Mouse (Mus musculus) kidney, adult 18-20 months (tissue): ENCODE data around the gene Slf2.

Experiments used
- DNase-seq: peaks from one replicate; pipeline ENCODE4 v3.0.0; 2021

The Slf2 gene

DNA sequence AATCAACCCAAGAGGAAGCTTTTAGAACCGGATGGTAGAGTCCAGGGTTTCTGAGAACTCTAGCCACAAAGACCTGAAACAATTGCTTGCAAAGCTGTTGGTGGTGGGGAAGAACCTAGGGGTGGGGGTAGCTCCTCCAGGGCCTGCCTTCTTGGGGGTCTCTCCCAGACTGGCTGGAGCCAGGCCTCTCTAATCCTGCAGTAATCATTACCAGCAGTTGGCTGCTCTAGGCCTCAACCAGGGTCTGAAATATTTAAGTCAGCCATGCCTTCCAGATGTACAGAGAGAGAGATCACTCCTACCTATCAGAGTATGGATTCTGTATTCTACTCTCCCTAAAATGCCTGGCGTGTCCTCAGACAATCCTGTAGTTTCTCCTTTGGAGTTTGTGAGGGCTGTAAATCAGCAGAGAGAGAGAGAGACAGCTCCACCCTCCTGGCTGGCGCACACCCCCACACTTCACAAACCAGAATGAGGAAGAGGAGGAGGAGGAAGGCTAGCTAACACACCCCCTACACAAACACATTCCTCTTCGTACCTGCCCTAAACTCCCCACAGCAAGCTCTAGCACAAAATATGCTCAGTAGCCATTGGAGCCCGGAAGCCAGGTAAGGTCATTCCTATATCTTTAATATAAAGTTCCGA is 82.8 kb downstream of the Slf2 start:
- DNase-seq, result no peak

DNA sequence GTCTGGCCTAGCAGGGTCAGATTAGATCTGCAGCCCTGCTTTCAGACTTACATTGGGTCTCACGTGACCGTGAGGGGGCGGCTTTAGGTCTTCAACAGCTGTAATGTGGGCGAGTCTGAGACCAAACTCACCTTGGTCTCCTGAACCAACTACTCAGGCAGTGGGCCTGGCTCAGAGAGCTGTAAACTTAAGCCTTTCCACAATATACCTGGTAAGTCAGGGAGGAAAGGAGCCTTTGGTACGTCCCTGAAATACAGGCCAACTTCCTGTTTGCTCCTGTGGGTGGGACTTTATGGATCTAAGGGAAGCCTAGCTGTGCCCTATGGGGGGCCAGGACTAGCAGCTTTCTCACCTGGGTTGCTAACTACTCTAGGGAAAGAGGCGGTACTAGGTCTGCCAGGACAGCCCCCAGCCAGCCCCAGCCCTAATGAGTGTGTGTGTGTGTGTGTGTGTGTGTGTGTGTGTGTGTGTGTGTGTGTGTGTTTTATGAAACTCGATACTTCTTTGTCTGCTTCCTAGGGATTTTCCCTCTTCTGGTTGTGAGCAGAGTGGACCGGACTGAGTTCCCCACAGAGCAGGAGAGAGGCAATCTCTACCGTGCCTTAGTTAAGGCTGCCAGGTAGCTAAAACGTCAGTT is 83.5 kb downstream of the Slf2 start, which contains the start of gene Lzts2:
Lzts2 (plus strand) TSS at position 80 of the 637 bp plus-strand sequence.
- peak; percentile 59 for DNase-seq

DNA sequence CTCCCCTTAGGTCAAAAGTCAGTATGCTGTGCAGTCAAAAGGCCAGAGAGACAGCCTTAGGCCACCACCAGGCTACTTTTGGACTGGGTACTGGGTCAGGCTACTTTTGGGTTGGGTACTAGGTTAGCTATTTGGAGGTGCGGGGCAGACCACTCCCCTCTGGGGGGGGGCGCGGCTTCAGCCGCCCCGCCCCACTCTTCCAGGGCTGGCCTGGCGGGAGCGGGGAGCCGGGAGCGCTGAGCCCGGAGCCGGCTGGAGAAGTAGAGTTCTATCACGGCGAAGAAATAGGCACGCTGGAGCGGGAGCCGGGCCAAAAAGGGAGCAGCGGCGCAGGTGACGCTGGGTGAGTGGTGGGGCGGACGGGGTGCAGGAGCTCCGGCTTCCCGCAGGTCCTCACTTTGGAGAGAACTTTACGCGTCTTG is 84.0 kb downstream of the Slf2 start:
- DNase-seq, result peak; percentile 90

DNA sequence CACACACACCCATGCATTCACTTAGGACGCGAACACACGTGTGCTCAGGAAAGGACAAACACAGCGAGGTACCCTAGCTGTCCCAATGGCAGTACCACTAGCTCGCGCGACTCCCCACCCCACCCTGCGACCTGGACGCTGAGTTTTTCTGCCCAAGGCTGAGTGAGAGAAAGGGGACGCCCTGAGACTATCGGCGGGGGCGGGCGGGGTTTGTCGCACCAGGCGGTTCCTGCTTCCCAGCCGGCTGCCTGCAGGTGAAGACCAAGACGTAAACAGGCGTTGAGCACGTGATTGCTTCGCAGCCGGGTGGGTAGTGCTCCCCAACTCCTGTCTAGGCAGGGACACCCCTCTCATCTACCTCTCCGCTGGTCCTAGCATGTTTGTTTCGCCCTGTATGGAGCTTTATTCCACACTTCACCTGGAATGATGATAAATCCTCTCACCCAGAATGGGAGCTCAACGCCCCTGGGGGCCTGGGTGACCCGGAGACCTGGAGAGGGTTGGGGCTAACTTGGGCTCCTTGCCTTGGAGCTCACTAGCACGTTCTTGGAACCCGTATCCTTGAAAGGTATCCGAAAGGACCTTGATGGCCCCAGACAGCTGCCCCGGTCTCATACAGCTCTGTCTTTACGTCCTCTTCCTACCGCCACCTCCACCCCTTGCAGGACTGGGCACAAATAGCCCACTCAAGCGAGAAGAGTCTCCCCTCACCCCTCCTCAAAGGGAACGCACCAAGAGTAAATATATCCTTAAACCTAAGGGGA is 84.7 kb downstream of the Slf2 start:
- peak; percentile 76 for DNase-seq

DNA sequence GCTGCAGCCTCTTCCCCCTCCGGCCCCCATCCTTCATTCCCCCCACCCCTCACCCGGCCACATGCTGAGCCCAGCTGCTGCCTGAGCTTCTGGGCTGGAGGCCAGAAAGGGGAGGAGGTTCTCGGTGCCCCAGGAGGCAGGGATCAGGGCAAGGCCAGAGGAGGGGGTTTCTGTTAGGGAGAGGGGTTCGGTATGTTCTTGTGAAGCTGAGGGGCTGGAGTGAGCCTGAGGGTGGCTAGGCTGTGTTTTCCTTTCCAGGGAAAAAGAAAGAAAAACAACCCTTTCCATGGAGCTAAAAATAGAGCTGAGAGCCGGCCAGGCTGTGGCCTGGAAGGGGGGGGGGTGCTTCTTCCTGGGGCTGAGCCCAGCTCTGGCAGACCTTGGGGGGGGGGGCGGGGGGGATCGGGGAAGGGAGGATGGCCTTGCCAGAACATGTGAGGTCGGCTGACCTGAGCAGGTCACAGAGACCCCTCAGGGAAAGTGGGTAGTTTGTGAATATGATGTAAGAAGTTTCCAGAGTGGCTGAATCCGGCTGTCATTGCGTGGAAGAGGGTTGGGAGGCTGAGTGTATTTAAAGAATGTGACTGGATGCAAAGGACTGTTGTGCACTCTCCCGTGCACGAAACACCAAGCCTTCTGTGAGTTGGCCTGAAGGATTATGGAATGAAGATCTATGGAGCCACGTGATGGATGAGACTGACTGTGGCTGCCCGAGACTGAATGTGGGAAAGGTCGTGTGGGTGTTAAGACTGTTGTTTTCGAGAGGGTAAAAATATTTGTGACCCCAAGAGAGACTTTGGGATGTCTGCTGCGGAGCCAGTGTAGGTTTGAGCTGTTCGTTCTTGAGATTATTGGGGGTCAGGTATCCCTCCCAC is 85.6 kb downstream of the Slf2 start:
- peak; percentile 90 for DNase-seq

DNA sequence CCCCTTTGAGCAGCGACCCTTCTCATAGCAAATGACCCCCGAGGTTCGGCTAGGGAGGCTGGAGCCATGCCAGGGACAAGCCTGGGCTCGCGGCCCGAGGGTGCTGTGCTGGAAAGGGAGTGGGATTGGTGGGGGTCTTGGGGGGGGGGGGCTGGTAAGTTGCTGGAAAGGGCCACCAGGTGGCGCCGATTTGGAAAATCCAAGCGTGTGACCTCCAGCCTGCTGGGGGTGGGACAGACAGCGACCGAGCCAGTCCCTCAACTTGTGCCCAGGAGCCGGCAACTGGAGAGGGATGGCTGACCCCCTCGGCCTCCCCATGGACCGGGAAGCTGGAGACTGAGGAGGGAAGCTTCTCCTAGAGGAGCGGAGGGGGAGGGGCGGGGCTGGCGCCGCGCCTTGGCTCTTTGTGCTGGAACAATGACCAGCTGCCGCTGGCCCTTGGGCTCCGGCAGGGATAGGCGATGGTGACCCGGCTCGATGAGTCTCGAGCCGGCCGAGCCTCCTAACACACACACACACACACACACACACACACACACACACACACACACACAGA is 86.3 kb downstream of the Slf2 start:
- peak; percentile 88 for DNase-seq

DNA sequence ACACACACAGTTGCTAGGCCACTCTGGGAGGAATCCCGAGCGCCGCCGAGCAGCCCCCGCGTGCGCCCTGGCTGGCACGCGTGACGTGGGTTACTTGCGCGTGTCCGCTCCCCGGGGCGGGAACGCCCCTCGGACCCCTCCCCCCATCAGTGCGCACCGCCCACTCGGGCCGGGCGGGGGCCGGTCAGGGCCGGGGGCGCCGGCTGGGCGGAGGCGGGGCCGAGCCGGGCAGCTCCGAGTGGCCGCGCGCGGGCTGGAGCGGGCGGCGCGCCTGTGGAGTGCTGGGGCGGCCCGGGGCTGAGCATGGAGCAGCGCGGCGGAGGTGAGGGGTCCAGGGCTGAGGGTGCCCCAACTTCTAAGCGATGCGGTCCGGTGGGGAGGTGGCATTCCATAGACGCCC is 87.0 kb downstream of the Slf2 start:
- DNase-seq, result peak; percentile 89

DNA sequence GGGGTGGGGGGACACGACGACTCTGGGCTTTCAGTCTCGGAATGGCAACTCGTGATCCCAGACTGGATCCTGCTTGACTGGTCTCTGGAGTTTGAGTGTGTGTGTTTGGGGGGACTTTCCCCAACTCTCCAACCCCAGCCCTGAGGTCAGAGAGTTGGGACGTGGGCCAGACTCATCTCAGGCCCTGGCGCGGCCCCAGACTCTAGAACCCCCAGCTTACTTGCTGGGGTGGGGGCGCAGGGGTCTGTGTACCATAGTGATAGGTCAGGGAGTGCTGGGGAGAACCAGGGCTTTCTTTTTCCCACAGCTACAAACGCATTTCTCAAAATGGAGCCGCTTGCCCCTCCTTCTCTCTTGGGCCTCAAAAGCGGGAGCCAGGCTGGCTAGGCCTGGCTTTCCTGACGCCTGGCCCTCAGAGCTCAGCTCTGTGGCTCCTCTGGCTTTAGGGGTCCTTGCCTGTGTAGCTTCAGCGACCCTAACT is 87.4 kb downstream of the Slf2 start:
- DNase-seq, result peak; percentile 49

DNA sequence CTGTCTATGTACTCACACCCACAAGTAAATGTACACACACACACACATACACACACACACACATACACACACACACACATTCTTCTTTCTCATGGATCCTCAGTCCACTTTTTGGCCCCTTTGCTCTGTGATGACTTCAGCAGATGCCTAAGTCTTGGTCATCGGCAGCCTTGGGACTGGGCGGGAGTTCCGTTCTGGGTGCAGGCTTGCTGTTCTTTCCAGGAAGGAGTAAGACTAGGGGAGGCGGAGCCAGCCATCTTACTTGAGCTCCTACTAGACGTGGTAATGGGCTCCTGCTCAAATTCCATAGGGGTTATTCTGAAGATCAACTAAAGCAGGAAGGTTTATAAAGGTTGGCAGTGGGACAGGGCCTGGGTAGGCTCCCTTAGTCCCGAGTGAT is 89.4 kb downstream of the Slf2 start:
- no peak for DNase-seq

DNA sequence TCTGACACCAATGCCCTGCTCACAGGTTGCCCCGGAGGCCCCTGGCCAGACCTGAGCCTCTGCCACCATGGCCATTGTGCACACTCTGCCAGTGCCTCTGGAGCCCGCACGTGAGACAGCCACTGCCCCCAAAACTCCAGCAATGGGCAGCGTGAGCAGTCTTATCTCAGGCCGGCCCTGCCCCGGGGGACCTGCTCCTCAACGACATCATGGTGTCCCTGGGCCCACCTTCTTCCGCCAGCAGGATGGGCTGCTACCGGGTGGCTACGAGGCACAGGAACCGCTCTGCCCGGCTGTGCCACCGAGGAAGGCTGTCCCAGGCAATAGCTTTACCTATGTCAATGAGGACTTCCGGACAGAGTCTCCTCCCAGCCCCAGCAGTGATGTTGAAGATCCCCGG is 90.4 kb downstream of the Slf2 start:
- no peak for DNase-seq

DNA sequence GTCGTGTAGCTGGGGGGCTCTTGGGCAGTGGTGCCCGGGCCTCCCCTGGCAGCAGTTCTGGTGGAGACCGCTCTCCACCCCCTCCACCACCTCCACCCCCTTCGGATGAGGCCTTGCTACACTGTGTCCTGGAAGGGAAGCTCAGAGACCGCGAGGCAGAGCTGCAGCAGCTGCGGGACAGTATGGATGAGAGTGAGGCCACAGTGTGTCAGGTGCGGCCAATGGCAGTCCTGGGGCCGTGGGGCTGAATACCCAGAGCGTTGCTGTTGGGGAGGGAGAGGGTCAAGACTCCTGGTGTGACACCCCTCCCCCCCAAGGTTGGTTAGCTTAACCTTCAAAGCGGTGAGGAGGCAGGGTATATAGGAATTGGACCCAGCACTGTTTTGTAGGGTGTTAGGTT is 93.0 kb downstream of the Slf2 start:
- DNase-seq, result no peak

DNA sequence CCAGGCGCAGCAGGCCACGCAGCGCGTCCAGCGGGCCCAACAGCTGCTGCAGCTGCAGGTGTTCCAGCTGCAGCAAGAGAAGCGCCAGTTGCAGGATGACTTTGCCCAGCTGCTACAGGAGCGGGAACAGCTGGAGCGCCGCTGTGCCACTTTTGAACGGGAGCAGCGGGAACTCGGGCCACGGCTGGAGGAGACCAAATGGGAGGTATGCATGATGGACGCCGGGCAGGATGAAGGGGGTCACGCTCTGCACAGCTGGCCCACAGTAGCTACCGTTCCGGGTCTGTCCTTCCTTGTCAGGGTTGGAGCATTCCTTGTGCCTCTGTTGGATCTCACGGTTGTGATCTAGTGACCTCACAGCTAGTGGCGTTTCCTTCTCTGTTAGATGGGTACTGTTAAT is 93.8 kb downstream of the Slf2 start:
- DNase-seq, result no peak

DNA sequence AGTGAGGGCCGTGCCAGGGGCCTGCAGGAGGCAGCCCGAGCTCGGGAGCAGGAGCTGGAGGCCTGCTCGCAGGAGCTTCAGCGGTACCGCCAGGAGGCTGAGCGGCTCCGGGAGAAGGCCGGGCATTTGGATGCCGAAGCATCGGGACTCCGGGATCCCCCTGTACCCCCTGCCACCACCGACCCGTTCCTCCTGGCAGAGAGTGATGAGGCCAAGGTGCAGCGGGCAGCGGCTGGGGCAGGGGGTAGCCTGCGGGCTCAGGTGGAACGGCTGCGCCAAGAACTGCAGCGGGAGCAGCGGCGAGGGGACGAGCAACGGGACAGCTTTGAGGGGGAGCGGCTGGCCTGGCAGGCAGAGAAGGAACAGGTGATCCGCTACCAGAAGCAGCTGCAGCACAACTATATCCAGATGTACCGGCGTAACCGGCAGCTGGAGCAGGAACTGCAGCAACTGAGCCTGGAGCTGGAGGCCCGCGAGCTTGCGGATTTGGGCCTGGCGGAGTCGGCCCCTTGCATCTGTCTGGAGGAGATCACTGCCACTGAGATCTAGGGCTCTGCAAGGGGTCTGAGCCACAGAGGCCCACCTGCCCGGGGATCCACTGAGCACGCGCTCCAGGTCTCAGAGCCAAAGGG is 95.1 kb downstream of the Slf2 start:
- DNase-seq, result no peak

DNA sequence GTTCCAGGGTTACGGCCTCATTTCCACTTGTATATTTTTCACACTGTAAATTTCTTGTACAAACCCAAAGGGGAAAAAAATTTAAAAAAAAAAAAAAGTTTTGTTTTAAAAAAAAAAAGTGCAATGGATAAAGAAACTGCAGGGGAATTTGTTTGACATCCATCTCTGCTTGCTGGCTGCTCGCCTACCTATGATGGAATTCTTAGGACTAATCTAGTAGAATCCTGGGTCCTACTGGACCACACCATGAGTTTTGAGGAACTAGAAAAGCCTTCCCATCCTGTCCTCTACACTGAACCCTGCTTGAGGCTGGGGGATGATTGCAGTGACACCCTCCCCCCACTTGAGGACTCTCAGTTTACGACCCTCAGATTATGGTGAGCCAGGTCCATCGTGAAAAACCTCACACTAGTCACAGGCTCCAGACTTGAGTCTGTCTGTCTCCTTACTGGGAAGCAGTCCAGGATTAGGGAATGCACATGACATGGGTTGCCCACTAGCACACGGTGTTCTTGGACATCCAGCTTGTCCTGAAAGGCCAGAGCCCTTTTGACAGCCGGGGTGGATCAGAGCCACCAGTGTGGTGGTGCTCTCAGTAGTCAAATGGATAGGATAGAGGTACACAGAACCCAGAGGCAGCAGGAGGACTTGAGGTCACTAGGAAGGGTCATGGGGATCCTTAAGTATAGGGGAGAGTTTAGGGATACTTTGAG is 96.2 kb downstream of the Slf2 start:
- DNase-seq, result no peak

DNA sequence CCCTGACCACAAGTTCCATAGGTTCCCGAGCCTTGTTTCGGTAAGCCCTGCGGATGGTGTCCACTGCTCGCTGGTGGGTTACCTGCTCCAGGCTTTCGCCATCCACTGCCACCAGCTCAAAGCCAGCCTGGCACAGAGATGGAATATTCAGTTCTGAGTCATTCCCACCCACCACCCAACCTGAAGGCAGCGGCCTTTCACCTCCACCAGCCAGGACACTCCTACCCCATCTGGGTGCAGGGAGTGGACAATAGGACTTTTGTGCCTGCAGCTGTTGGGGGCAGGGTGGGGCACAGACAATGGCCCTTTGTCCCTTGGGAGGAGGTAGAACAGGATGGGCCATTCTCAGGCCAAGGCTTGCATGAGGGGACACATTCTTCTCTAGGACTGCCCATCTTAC is 96.9 kb downstream of the Slf2 start:
- no peak for DNase-seq

DNA sequence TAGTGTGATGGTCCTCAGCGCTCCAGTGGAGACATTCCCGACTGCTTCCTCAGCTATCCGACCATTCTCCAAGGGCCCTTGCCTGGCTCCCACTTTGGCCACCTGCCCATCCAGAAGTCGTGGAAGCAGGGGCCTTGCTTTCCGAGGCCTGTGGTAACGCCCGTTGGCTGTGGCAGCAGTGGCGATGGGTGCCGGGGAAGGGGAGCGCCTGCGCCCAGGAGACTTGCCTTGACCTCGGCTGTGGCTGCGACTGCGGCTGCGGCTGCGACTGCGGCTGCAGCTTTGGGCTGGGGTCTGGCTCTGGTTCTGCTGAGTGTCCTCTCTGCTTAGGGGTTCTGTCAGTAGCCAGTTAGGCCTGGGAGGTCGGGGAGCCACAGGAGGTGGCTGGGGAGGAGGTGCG is 97.8 kb downstream of the Slf2 start:
- DNase-seq, result no peak

DNA sequence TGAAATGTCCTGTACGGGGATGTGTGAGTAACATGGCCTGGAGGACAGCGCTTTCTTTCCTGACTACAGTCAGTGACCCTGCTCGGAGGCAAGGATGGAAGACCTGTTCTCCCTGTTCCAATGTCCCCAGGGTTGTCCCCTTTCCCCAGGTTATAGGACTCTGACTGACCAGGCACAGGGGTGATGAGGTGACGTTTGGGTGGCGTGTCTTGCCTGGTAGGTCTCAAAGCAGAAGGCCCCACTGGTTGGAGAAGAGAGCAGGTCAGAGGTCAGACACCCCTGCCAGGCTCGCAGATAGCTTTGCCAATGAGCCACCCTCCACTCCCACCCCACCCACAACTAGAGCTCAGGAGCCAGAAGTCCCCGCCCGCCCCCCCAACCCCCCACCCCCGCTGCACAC is 98.6 kb downstream of the Slf2 start:
- no peak for DNase-seq

DNA sequence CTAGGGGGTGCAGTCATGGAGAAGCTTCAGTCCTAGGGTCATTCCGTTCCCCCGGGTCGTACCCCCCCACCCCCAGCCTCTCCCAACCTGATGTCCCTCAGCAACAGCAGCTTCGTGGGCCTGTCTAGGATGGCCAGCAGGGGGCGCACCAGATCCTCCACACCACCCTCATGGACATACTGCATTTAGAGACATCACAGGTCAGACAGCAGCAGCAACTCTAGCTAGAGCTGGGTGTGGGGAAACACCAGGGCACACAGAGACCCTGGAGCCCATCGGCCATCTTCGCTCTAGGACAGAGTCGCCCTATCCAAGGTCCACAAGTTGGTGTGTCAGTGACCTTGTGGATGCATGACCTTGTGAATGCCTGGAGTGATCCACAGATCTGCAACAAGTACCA is 99.2 kb downstream of the Slf2 start:
- peak; percentile 78 for DNase-seq

DNA sequence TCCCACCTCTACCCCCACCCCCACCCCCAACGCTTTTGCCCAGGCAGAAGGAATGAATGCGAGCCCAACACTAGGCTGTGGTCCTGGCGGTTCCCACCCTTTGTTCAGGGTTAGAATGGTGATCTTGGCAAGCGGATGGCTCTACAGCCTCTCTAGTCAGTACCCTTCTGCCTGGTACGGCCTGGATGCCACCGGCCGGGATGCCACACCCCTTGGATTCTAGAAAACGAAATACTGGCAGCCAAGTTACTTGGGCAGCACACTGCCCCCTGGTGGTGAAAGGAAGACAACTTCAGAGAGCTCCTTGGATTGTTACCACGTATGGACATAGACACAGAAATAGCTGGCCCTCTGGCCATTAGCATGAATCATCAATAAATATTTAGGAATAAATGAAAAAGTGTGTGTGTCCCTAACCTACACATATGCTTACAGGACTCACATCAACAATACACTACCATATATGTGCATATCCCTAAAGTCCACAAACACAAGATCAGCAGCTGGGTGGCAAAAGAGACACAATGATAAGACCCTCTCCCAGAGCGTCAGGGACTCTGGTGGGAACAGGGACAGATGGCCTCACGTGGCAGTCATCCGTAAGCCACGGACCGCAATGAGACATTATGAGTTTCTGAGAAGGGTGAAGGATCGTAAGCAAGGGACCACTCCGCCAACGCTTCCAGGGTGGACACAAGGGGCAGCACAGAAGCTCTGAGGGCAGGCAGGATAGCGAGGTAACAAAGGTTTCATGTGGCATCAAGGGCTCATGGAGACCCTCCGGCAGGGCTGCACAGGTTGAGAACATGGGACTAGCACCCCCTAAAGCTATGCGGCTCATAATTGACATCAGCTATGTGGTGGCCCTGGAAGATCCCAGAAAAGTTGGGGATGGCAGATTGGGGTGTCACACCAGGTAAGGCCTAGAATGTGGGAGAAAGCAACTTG is 100.1 kb downstream of the Slf2 start:
- peak; percentile 82 for DNase-seq

DNA sequence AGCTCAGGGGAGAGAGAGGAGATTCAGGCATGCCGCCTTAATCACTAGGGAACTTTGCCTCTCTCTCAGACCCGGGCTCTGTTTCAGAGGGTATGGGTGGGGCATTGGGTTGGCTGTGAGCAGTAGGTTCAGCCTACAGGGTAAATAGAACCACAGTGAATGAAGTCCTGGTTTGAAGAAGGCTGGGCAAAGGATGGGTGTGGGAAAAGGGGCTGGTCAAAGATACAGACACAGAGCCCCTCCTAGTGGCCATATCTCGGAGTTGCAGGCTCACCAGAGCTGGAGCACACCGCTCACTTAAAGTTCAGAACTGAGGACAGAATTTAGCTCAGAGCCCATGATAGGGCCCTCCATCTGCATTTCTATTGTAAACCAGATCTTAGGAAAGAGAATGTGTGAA is 100.8 kb downstream of the Slf2 start:
- DNase-seq, result peak; percentile 83
